Comparison of ENCODE assay signal across 9 mouse cellular contexts in the genomic region with DNA sequence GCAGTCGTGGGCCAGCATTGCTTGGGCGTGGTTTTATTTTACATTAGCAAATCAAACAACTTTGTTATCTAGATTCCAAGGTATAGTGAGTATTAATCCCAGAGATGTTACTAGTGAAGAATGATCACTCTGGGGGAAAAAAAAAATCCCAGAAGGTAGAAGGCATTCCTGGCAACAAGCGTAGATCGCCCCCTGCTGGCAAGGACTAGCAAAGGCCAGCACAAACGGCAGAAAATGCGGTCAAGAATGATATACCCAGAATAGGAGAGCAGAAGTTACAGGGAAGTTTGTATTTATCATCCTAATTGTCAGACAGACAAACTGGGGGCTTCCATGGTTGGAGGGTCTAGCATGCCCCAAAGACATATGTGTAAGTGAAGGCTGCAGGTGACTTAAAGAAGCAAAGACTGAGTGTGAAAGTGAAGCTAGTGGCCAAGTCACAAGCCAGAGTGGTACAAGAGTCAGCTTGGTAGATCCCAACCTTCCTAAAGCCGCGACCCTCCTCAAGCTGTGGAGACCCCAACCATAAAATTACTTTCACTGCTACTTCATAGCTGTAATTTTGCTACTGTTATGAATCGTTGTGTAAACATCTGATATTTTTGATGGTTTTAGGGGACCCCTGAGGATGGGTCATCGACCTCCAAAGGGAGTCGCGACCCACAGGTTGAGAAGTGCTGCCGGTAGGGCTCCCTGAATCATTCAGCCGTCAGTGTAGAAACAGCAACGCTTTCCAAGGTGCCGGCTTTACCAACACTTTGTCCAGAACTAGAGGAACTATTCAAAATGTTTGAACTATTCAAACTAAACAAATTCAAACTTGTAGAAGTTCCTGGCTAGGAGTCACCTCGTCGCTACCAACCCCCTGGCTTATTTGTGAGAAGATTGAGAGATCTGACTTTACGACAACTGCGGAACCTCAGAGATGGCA. TPM values are rescaled to one million over a fixed set of nuclear protein-coding genes. Genes with fewer than 3 reads are reported as not detected.
A peak's percentile ranks its signal among the peaks of the same experiment; 100 is the strongest.
DNase-seq lines count a peak whose midpoint lies in the region; ATAC-seq lines count a peak whose summit lies in the region.
"Had no signal": no experiment of that assay in that cellular context is flagged by ENCODE, and none has a peak within 500 bp of the region (broad histone marks: within the 10 kb centered on the region; RNA-seq: fewer than 3 reads in every experiment).

No protein-coding gene starts in this region.

- H3K36me3 ChIP-seq in hindbrain, embryonic 10.5 days = no peaks in the 10 kb centered on the region
- no peaks in the 10 kb centered on the region for H3K36me3 ChIP-seq in hindbrain, embryonic 13.5 days
- H3K36me3 ChIP-seq: midbrain, embryonic 12.5 days had no signal

- H3K4me1 ChIP-seq in hindbrain, embryonic 10.5 days (replicated peaks) = no peaks in the 10 kb centered on the region
- no peaks in the 10 kb centered on the region for H3K4me1 ChIP-seq in hindbrain, embryonic 13.5 days (replicated peaks)

- WGBS in hindbrain, embryonic 10.5 days = 75% methylated on average over 20 of the region's 20 CpGs
- WGBS in hindbrain, embryonic 13.5 days = 70% methylated on average over 20 of the region's 20 CpGs

- peak; percentile 43 for DNase-seq in hindbrain, embryonic 10.5 days (ENCODE audit: low spot score)
- peak; percentile 54 for DNase-seq in CD4-positive helper T cell, adult 2 months (ENCODE audit: low read depth, low spot score)
- peak; percentile 45 for DNase-seq in T-cell, adult 2 months (ENCODE audit: low spot score)
- peak; percentile 39 for DNase-seq in forelimb bud, embryonic 11.5 days (ENCODE audit: low read depth, low spot score)
- peak; percentile 68 for DNase-seq in lung, postnatal 10 days
- peak; percentile 57 for DNase-seq in thymus, postnatal 0 days (ENCODE audit: low spot score)
- no peak for DNase-seq in left cerebral cortex, adult 9 months (ENCODE audit: low spot score in 2 of 2)

- ATAC-seq in hindbrain, embryonic 13.5 days (ENCODE audit: low FRiP score) = no peak

- no peaks in the 10 kb centered on the region; the same call in 1 of the 2 replicates for H3K27me3 ChIP-seq in hindbrain, embryonic 10.5 days (ENCODE audit: insufficient read depth, poor library complexity, severe bottlenecking)
- 0 out of 2 replicates have a peak, but pooled peaks cover 3% of the 10 kb centered on the region for H3K27me3 ChIP-seq in hindbrain, embryonic 13.5 days

- no peak overlapping the region for H3K27ac ChIP-seq in hindbrain, embryonic 10.5 days
- H3K27ac ChIP-seq in hindbrain, embryonic 13.5 days = no peak overlapping the region
- H3K27ac ChIP-seq: midbrain, embryonic 12.5 days had no signal

- no peaks in the 10 kb centered on the region for H3K9me3 ChIP-seq in hindbrain, embryonic 10.5 days
- H3K9me3 ChIP-seq in hindbrain, embryonic 13.5 days = no peaks in the 10 kb centered on the region
- H3K9me3 ChIP-seq: midbrain, embryonic 12.5 days had no signal

- no peak overlapping the region for H3K9ac ChIP-seq in hindbrain, embryonic 13.5 days
- H3K9ac ChIP-seq: midbrain, embryonic 12.5 days had no signal

- H3K4me2 ChIP-seq in hindbrain, embryonic 13.5 days = no peak overlapping the region
- H3K4me2 ChIP-seq: midbrain, embryonic 12.5 days had no signal

- no peak overlapping the region for H3K4me3 ChIP-seq in hindbrain, embryonic 10.5 days
- H3K4me3 ChIP-seq in hindbrain, embryonic 13.5 days = no peak overlapping the region
- H3K4me3 ChIP-seq: midbrain, embryonic 12.5 days had no signal

RNA-seq across cellular contexts. Expression of gene Cpsf6, which starts 22.9 kb away (rescaled TPM):
- polyA plus RNA-seq in hindbrain, embryonic 10.5 days (2016; fragmentation: Nextera tagmentation; extraction: Ambion mirVana) = 188 and 221 TPM in 2 replicates
- 177 and 179 TPM in 2 replicates for polyA plus RNA-seq in hindbrain, embryonic 13.5 days (2015; fragmentation: Nextera tagmentation; extraction: Ambion mirVana)
- polyA plus RNA-seq in thymus, postnatal 0 days (2015; fragmentation: Nextera tagmentation; extraction: Ambion mirVana) = 154 and 161 TPM in 2 replicates

Comparison
In these comparisons a context has a peak if more than half of its experiments do, and no peak if none do; other contexts are left out.
1. DNase-seq: peak in hindbrain, embryonic 10.5 days (single experiment), CD4-positive helper T cell, adult 2 months (single experiment), T-cell, adult 2 months (single experiment), forelimb bud, embryonic 11.5 days (single experiment), lung, postnatal 10 days (single experiment) and thymus, postnatal 0 days (single experiment); none in left cerebral cortex, adult 9 months (0 of 2).